Mouse (Mus musculus) neural tube, embryonic 13.5 days (tissue): ENCODE results near the gene Cd8a. TPM values are rescaled to one million over a fixed set of nuclear protein-coding genes. Genes with fewer than 3 reads are reported as not detected.

ENCODE experiments used
- ATAC-seq: fragments of 200-750 bp; cut with Nextera tagmentation; 2 replicates; pipeline ENCODE4 v1.8.0; 2017; ENCODE audit warnings: low read depth, mild to moderate bottlenecking, moderate TSS enrichment, moderate library complexity
- H3K27ac ChIP-seq: fragments of 300-500 bp; sonication (generic); replicated peaks from 2 replicates; pipeline ENCODE4 v1.5.1; 2015; ENCODE audit warnings: moderate library complexity, mild to moderate bottlenecking, inconsistent platforms
- H3K27me3 ChIP-seq: fragments of 300-500 bp; sonication (generic); 2 replicates; pipeline ENCODE4 v1.6.1; 2015; ENCODE audit warnings: mild to moderate bottlenecking, inconsistent platforms
- H3K36me3 ChIP-seq: fragments of 300-500 bp; sonication (generic); 2 replicates; pipeline ENCODE4 v1.6.1; 2015; ENCODE audit warnings: mild to moderate bottlenecking, inconsistent platforms
- H3K4me1 ChIP-seq: fragments of 300-500 bp; sonication (generic); replicated peaks from 2 replicates; pipeline ENCODE4 v1.6.1; 2015; ENCODE audit warnings: inconsistent platforms
- H3K4me2 ChIP-seq: fragments of 300-500 bp; sonication (generic); 2 replicates; pipeline ENCODE4 v1.6.1; 2015; ENCODE audit warnings: inconsistent platforms, mild to moderate bottlenecking, moderate library complexity
- H3K4me3 ChIP-seq: fragments of 300-500 bp; sonication (generic); 2 replicates; pipeline ENCODE4 v1.5.1; 2015; ENCODE audit warnings: mild to moderate bottlenecking, inconsistent platforms
- H3K9ac ChIP-seq: fragments of 300-500 bp; sonication (generic); 2 replicates; pipeline ENCODE4 v1.6.1; 2015; ENCODE audit warnings: moderate library complexity, mild to moderate bottlenecking, inconsistent platforms
- H3K9me3 ChIP-seq: fragments of 300-500 bp; sonication (generic); 2 replicates; pipeline ENCODE4 v1.6.1; 2016; ENCODE audit warnings: inconsistent platforms
- WGBS: fragments of 180-500 bp; shearing (Covaris S2); methylation state at CpG from one replicate; pipeline ENCODE4 v1.1.7; 2015; 5-methylcytosine and 5-hydroxymethylcytosine counted together
- polyA plus RNA-seq: library from polyadenylated mRNA; unstranded; fragments of >200 nt; fragmentation: Nextera tagmentation; extraction: Ambion mirVana; gene quantifications from 2 replicates; pipeline ENCODE4 v1.2.1, GENCODE M21; 2015

Cd8a gene
- polyA plus RNA-seq, 1 experiment from 2014 or later: not detected

GRCm38 (mm10) chr6:71372041-71372720 is 1.0 kb upstream of the Cd8a start:
- Histone ChIP-seq H3K36me3 (no peaks in the 10 kb centered on the region), H3K27me3 (no peaks in the 10 kb centered on the region), H3K4me2 (no peak overlapping the region), H3K9ac (no peak overlapping the region), H3K4me1 (no peaks in the 10 kb centered on the region), H3K27ac (no peak overlapping the region), H3K4me3 (no peak overlapping the region), H3K9me3 (no peaks in the 10 kb centered on the region)
- 88% methylated on average over 5 of the region's 5 CpGs for WGBS
- ATAC-seq: no peak

GRCm38 (mm10) chr6:71374311-71374829 is 1.1 kb downstream of the Cd8a start:
- H3K27me3 ChIP-seq: no peaks in the 10 kb centered on the region
- H3K27ac ChIP-seq: no peak overlapping the region
- 93% methylated on average over 19 of the region's 19 CpGs for WGBS
- H3K36me3 ChIP-seq: no peaks in the 10 kb centered on the region
- H3K9ac ChIP-seq: no peak overlapping the region
- H3K9me3 ChIP-seq: no peaks in the 10 kb centered on the region
- ATAC-seq: no peak
- H3K4me3 ChIP-seq: no peak overlapping the region
- H3K4me2 ChIP-seq: no peak overlapping the region
- 0 out of 2 replicates have a peak, but pooled peaks cover 4% of the 10 kb centered on the region for H3K4me1 ChIP-seq

- Histone ChIP-seq H3K9ac (no peak overlapping the region), H3K4me3 (no peak overlapping the region), H3K36me3 (no peaks in the 10 kb centered on the region), H3K27ac (no peak overlapping the region), H3K9me3 (no peaks in the 10 kb centered on the region), H3K4me2 (no peak overlapping the region), H3K27me3 (no peaks in the 10 kb centered on the region), H3K4me1 (0 out of 2 replicates have a peak, but pooled peaks cover 4% of the 10 kb centered on the region)
- no peak for ATAC-seq
- WGBS: 59% methylated on average over 2 of the region's 2 CpGs
Observed at GRCm38 (mm10) chr6:71374921-71375320, 1.7 kb downstream of the Cd8a start.

GRCm38 (mm10) chr6:71376711-71377110 is 3.5 kb downstream of the Cd8a start:
- Histone ChIP-seq H3K4me1 (0 out of 2 replicates have a peak, but pooled peaks cover 4% of the 10 kb centered on the region), H3K36me3 (no peaks in the 10 kb centered on the region), H3K27ac (no peak overlapping the region), H3K4me3 (no peak overlapping the region), H3K9ac (no peak overlapping the region), H3K9me3 (no peaks in the 10 kb centered on the region), H3K27me3 (no peaks in the 10 kb centered on the region), H3K4me2 (no peak overlapping the region)
- 97% methylated on average over 13 of the region's 13 CpGs for WGBS
- no peak for ATAC-seq

- H3K27ac ChIP-seq: no peak overlapping the region
- 0 out of 2 replicates have a peak, but pooled peaks cover 4% of the 10 kb centered on the region for H3K4me1 ChIP-seq
- no peak for ATAC-seq
- H3K9ac ChIP-seq: no peak overlapping the region
- no peak overlapping the region for H3K4me2 ChIP-seq
- 95% methylated on average over 5 of the region's 5 CpGs for WGBS
- no peak overlapping the region for H3K4me3 ChIP-seq
- no peaks in the 10 kb centered on the region for H3K27me3 ChIP-seq
- no peaks in the 10 kb centered on the region for H3K9me3 ChIP-seq
- H3K36me3 ChIP-seq: no peaks in the 10 kb centered on the region
Observed at GRCm38 (mm10) chr6:71381654-71382053, 8.4 kb downstream of the Cd8a start.

GRCm38 (mm10) chr6:71390496-71390895 is 17.3 kb downstream of the Cd8a start:
- 94% methylated on average over 2 of the region's 2 CpGs for WGBS
- ATAC-seq: no peak
- H3K4me1 ChIP-seq: no peaks in the 10 kb centered on the region
- no peaks in the 10 kb centered on the region for H3K27me3 ChIP-seq
- no peak overlapping the region for H3K4me3 ChIP-seq
- H3K27ac ChIP-seq: no peak overlapping the region
- no peak overlapping the region for H3K4me2 ChIP-seq
- H3K36me3 ChIP-seq: peaks cover 62% of the 10 kb centered on the region
- no peaks in the 10 kb centered on the region for H3K9me3 ChIP-seq
- H3K9ac ChIP-seq: no peak overlapping the region

- no peak for ATAC-seq
- 100% methylated on average over 1 of the region's 1 CpGs for whole genome bisulfite sequencing
- no peaks in the 10 kb centered on the region for H3K4me1 ChIP-seq
- no peak overlapping the region for H3K9ac ChIP-seq
- H3K36me3 ChIP-seq: peaks cover 57% of the 10 kb centered on the region
- H3K4me2 ChIP-seq: no peak overlapping the region
- no peaks in the 10 kb centered on the region for H3K9me3 ChIP-seq
- H3K27me3 ChIP-seq: no peaks in the 10 kb centered on the region
- H3K27ac ChIP-seq: no peak overlapping the region
- H3K4me3 ChIP-seq: no peak overlapping the region
Observed at GRCm38 (mm10) chr6:71396016-71396415, 22.8 kb downstream of the Cd8a start.

- H3K4me1 ChIP-seq: no peaks in the 10 kb centered on the region
- no peaks in the 10 kb centered on the region for H3K9me3 ChIP-seq
- no peak overlapping the region for H3K4me2 ChIP-seq
- H3K36me3 ChIP-seq: peaks cover 51% of the 10 kb centered on the region
- no peak overlapping the region for H3K27ac ChIP-seq
- H3K4me3 ChIP-seq: no peak overlapping the region
- WGBS: 91% methylated on average over 6 of the region's 6 CpGs
- no peak overlapping the region for H3K9ac ChIP-seq
- H3K27me3 ChIP-seq: no peaks in the 10 kb centered on the region
- no peak for ATAC-seq
Observed at GRCm38 (mm10) chr6:71396761-71397160, 23.5 kb downstream of the Cd8a start.

GRCm38 (mm10) chr6:71398829-71399609 is 25.8 kb downstream of the Cd8a start:
- no peaks in the 10 kb centered on the region for H3K4me1 ChIP-seq
- peak; percentile 63; the same call in 1 of the 2 replicates for ATAC-seq
- no peak overlapping the region for H3K4me2 ChIP-seq
- H3K4me3 ChIP-seq: no peak overlapping the region
- no peaks in the 10 kb centered on the region for H3K27me3 ChIP-seq
- 86% methylated on average over 4 of the region's 4 CpGs for WGBS
- peaks cover 31% of the 10 kb centered on the region for H3K36me3 ChIP-seq
- H3K9me3 ChIP-seq: no peaks in the 10 kb centered on the region
- H3K27ac ChIP-seq: no peak overlapping the region
- no peak overlapping the region for H3K9ac ChIP-seq

- no peaks in the 10 kb centered on the region for H3K4me1 ChIP-seq
- no peak overlapping the region for H3K4me2 ChIP-seq
- 86% methylated on average over 4 of the region's 4 CpGs for WGBS
- no peak overlapping the region for H3K9ac ChIP-seq
- no peaks in the 10 kb centered on the region for H3K27me3 ChIP-seq
- H3K27ac ChIP-seq: no peak overlapping the region
- H3K9me3 ChIP-seq: no peaks in the 10 kb centered on the region
- H3K36me3 ChIP-seq: peaks cover 36% of the 10 kb centered on the region
- no peak for ATAC-seq
- H3K4me3 ChIP-seq: no peak overlapping the region
Observed at GRCm38 (mm10) chr6:71414624-71415023, 41.4 kb downstream of the Cd8a start.

- H3K27me3 ChIP-seq: no peaks in the 10 kb centered on the region
- H3K36me3 ChIP-seq: peaks cover 36% of the 10 kb centered on the region
- H3K9ac ChIP-seq: no peak overlapping the region
- H3K4me2 ChIP-seq: no peak overlapping the region
- 90% methylated on average over 3 of the region's 3 CpGs for WGBS
- no peak for ATAC-seq
- no peak overlapping the region for H3K4me3 ChIP-seq
- no peaks in the 10 kb centered on the region for H3K4me1 ChIP-seq
- H3K9me3 ChIP-seq: no peaks in the 10 kb centered on the region
- H3K27ac ChIP-seq: no peak overlapping the region
Observed at GRCm38 (mm10) chr6:71415446-71415845, 42.2 kb downstream of the Cd8a start.

- no peak for ATAC-seq
- 91% methylated on average over 3 of the region's 3 CpGs for WGBS
- Histone ChIP-seq H3K36me3 (peaks cover 22% of the 10 kb centered on the region), H3K27ac (no peak overlapping the region), H3K9ac (no peak overlapping the region), H3K4me2 (no peak overlapping the region), H3K9me3 (no peaks in the 10 kb centered on the region), H3K4me3 (no peak overlapping the region), H3K4me1 (no peaks in the 10 kb centered on the region), H3K27me3 (no peaks in the 10 kb centered on the region)
Observed at GRCm38 (mm10) chr6:71418874-71419273, 45.6 kb downstream of the Cd8a start.
